Mouse (Mus musculus): ENCODE data around the gene Olfr618. TPM values are rescaled to one million over a fixed set of nuclear protein-coding genes. Genes with fewer than 3 reads are reported as not detected.

Gene Olfr618
- polyA plus RNA-seq, 1 experiment from 2014 or later: not detected

- no peaks in the 10 kb centered on the region for H3K4me1 ChIP-seq (ENCODE audit: insufficient read depth)
- ATAC-seq (no peak), DNase-seq (no peak)
- 34% methylated on average over 2 of the region's 2 CpGs for WGBS (ENCODE audit: insufficient replicate concordance)
- no peaks in the 10 kb centered on the region for H3K9me3 ChIP-seq (ENCODE audit: low read length)
- H3K4me2 ChIP-seq (ENCODE audit: low read depth, low read length): no peak overlapping the region
- H3K27me3 ChIP-seq (ENCODE audit: insufficient read depth, low read length): no peaks in the 10 kb centered on the region
- H3K9ac ChIP-seq (replicated peaks): no peak overlapping the region
- H3K36me3 ChIP-seq (replicated peaks; ENCODE audit: insufficient read depth, low read length): no peaks in the 10 kb centered on the region
- TF ChIP-seq EP300 (IDR thresholded peaks at IDR 0.05; ENCODE audit: low read depth) (no peak), CTCF (IDR thresholded peaks at IDR 0.05; ENCODE audit: low read depth) (no peak)
- H3K4me3 ChIP-seq (ENCODE audit: low read depth, low read length): no peak overlapping the region
- no peak overlapping the region for H3K27ac ChIP-seq (ENCODE audit: low read depth)
Observed at GRCm38 (mm10) chr7:103607425-103607824, 17.5 kb downstream of the Olfr618 start.

- ATAC-seq (no peak), DNase-seq (no peak)
- H3K27ac ChIP-seq (ENCODE audit: low read depth): no peak within 1 kb of the TSS
- H3K36me3 ChIP-seq (replicated peaks; ENCODE audit: insufficient read depth, low read length): no peaks in the 10 kb centered on the region
- no peak within 1 kb of the TSS for H3K4me3 ChIP-seq (ENCODE audit: low read depth, low read length)
- 60% methylated on average over 2 of the region's 2 CpGs for WGBS (ENCODE audit: insufficient replicate concordance)
- no peak within 1 kb of the TSS for H3K4me2 ChIP-seq (ENCODE audit: low read depth, low read length)
- no peak within 1 kb of the TSS for H3K9ac ChIP-seq (replicated peaks)
- H3K4me1 ChIP-seq (ENCODE audit: insufficient read depth): no peaks in the 10 kb centered on the region
- no peaks in the 10 kb centered on the region for H3K9me3 ChIP-seq (ENCODE audit: low read length)
- H3K27me3 ChIP-seq (ENCODE audit: insufficient read depth, low read length): no peaks in the 10 kb centered on the region
- TF ChIP-seq EP300 (IDR thresholded peaks at IDR 0.05; ENCODE audit: low read depth) (no peak), CTCF (IDR thresholded peaks at IDR 0.05; ENCODE audit: low read depth) (no peak)
Observed at GRCm38 (mm10) chr7:103612434-103612833, 22.5 kb downstream of the Olfr618 start, which contains the start of gene Olfr620. TSS of gene Olfr620 (minus strand) at chr7:103612534.

DNA sequence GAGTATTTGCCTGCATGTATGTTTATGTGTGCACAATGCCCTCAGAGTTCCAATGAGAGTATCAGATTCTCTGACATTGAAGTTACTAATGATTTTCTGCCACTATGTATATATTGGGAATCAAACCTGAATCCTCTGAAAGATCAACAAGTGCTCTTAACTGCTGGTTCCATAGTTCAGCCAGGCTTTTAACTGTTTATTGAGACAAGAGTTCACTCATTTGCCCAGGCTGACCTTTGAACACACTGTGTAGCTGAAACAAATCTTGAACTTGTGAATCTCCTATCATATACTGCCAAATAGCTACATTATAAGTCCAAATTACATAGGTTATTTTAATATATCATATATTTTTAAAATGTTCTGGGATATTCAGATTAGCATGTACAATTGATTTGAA is 46.9 kb downstream of the Olfr618 start:
- peak; percentile 57; the same call in 1 of the 2 replicates for ATAC-seq

GRCm38 (mm10) chr7:103642602-103643001 is 52.7 kb downstream of the Olfr618 start, which contains the start of gene Olfr622:
TSS of gene Olfr622 (minus strand) at chr7:103642702.
- H3K4me1 ChIP-seq (ENCODE audit: insufficient read depth): no peaks in the 10 kb centered on the region
- ATAC-seq (no peak), DNase-seq (no peak)
- no peaks in the 10 kb centered on the region for H3K36me3 ChIP-seq (replicated peaks; ENCODE audit: insufficient read depth, low read length)
- H3K27ac ChIP-seq (ENCODE audit: low read depth): no peak within 1 kb of the TSS
- H3K27me3 ChIP-seq (ENCODE audit: insufficient read depth, low read length): no peaks in the 10 kb centered on the region
- WGBS (ENCODE audit: insufficient replicate concordance): 68% methylated on average over 1 of the region's 1 CpGs
- no peaks in the 10 kb centered on the region for H3K9me3 ChIP-seq (ENCODE audit: low read length)
- H3K4me2 ChIP-seq (ENCODE audit: low read depth, low read length): no peak within 1 kb of the TSS
- H3K9ac ChIP-seq (replicated peaks): no peak within 1 kb of the TSS
- no peak within 1 kb of the TSS for H3K4me3 ChIP-seq (ENCODE audit: low read depth, low read length)
- TF ChIP-seq EP300 (IDR thresholded peaks at IDR 0.05; ENCODE audit: low read depth): no peak
- no peak for TF ChIP-seq CTCF (IDR thresholded peaks at IDR 0.05; ENCODE audit: low read depth)

More for the DNA sequence above, 46.9 kb downstream of the Olfr618 start:
- Histone ChIP-seq H3K4me3 (ENCODE audit: low read depth, low read length) (no peak overlapping the region), H3K27me3 (ENCODE audit: insufficient read depth, low read length) (no peaks in the 10 kb centered on the region), H3K4me1 (ENCODE audit: insufficient read depth) (no peaks in the 10 kb centered on the region), H3K9me3 (ENCODE audit: low read length) (no peaks in the 10 kb centered on the region), H3K4me2 (ENCODE audit: low read depth, low read length) (no peak overlapping the region), H3K9ac (replicated peaks) (no peak overlapping the region), H3K27ac (ENCODE audit: low read depth) (no peak overlapping the region), H3K36me3 (replicated peaks; ENCODE audit: insufficient read depth, low read length) (no peaks in the 10 kb centered on the region)
- TF ChIP-seq EP300 (IDR thresholded peaks at IDR 0.05; ENCODE audit: low read depth) (no peak), CTCF (IDR thresholded peaks at IDR 0.05; ENCODE audit: low read depth) (no peak)
- DNase-seq: no peak

DNA sequence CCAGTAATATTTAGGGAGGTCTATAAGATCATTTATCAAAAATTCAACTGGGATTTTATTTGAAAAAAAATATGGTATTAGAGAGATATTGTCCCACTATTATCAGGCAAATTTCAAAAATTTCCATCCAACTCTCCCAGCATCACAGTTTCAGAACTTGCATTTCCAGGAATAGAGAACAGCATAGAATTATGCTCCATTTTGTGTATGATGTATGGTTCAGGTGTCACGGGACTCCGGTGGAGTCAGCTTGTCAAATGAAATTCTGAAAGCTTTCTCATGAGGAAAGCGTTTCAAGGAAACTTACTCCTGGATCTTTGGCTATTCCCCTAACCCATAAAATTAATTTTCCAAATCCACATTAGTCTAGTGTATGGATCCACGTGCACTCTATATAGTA is 54.2 kb downstream of the Olfr618 start:
- no peak overlapping the region for H3K9ac ChIP-seq (replicated peaks)
- no peaks in the 10 kb centered on the region for H3K27me3 ChIP-seq (ENCODE audit: insufficient read depth, low read length)

More for the DNA sequence above, 54.2 kb downstream of the Olfr618 start:
- no peak for DNase-seq
- Histone ChIP-seq H3K4me1 (ENCODE audit: insufficient read depth) (no peaks in the 10 kb centered on the region), H3K36me3 (replicated peaks; ENCODE audit: insufficient read depth, low read length) (no peaks in the 10 kb centered on the region), H3K4me3 (ENCODE audit: low read depth, low read length) (no peak overlapping the region), H3K9me3 (ENCODE audit: low read length) (no peaks in the 10 kb centered on the region), H3K27ac (ENCODE audit: low read depth) (no peak overlapping the region), H3K4me2 (ENCODE audit: low read depth, low read length) (no peak overlapping the region)
- WGBS (ENCODE audit: insufficient replicate concordance): 79% methylated on average over 4 of the region's 4 CpGs
- TF ChIP-seq CTCF (IDR thresholded peaks at IDR 0.05; ENCODE audit: low read depth) (no peak), EP300 (IDR thresholded peaks at IDR 0.05; ENCODE audit: low read depth) (no peak)
- no peak for ATAC-seq

Small RNAs within 50 kb of the gene (microRNA-seq; reads per million reads assigned to microRNA genes)
- gene Gm26506: not detected

Other genes starting within 250 kb of the Olfr618 start
- gene Olfr600, start 240.4 kb upstream of the Olfr618 start, polyA plus RNA-seq (2015; fragmentation: Nextera tagmentation; extraction: Ambion mirVana): not detected in 2 replicates
- not detected in 2 replicates for gene Olfr601, start 227.4 kb upstream of the Olfr618 start, polyA plus RNA-seq (2015; fragmentation: Nextera tagmentation; extraction: Ambion mirVana)
- not detected in 2 replicates for gene Olfr603, start 203.9 kb upstream of the Olfr618 start, polyA plus RNA-seq (2015; fragmentation: Nextera tagmentation; extraction: Ambion mirVana)
- not detected in 2 replicates for gene Usp17lc, start 175.0 kb upstream of the Olfr618 start, polyA plus RNA-seq (2015; fragmentation: Nextera tagmentation; extraction: Ambion mirVana)
- gene Olfr605, start 144.7 kb upstream of the Olfr618 start, polyA plus RNA-seq (2015; fragmentation: Nextera tagmentation; extraction: Ambion mirVana): not detected in 2 replicates
- gene Olfr606, start 141.1 kb upstream of the Olfr618 start, polyA plus RNA-seq (2015; fragmentation: Nextera tagmentation; extraction: Ambion mirVana): not detected in 2 replicates
- not detected in 2 replicates for gene Olfr607, start 126.0 kb upstream of the Olfr618 start, polyA plus RNA-seq (2015; fragmentation: Nextera tagmentation; extraction: Ambion mirVana)
- gene Olfr608, start 120.2 kb upstream of the Olfr618 start, polyA plus RNA-seq (2015; fragmentation: Nextera tagmentation; extraction: Ambion mirVana): not detected in 2 replicates
- not detected in 2 replicates for gene Olfr609, start 92.0 kb upstream of the Olfr618 start, polyA plus RNA-seq (2015; fragmentation: Nextera tagmentation; extraction: Ambion mirVana)
- gene Olfr610, start 78.0 kb upstream of the Olfr618 start, polyA plus RNA-seq (2015; fragmentation: Nextera tagmentation; extraction: Ambion mirVana): not detected in 2 replicates
- not detected in 2 replicates for gene Olfr611, start 69.3 kb upstream of the Olfr618 start, polyA plus RNA-seq (2015; fragmentation: Nextera tagmentation; extraction: Ambion mirVana)
- gene Olfr612, start 47.4 kb upstream of the Olfr618 start, polyA plus RNA-seq (2015; fragmentation: Nextera tagmentation; extraction: Ambion mirVana): not detected in 2 replicates
- not detected in 2 replicates for gene Olfr613, start 42.0 kb upstream of the Olfr618 start, polyA plus RNA-seq (2015; fragmentation: Nextera tagmentation; extraction: Ambion mirVana)
- gene Olfr615, start 34.0 kb upstream of the Olfr618 start, polyA plus RNA-seq (2015; fragmentation: Nextera tagmentation; extraction: Ambion mirVana): not detected in 2 replicates
- gene Olfr616, start 21.0 kb upstream of the Olfr618 start, polyA plus RNA-seq (2015; fragmentation: Nextera tagmentation; extraction: Ambion mirVana): not detected in 2 replicates
- not detected in 2 replicates for gene Olfr617, start 17.0 kb upstream of the Olfr618 start, polyA plus RNA-seq (2015; fragmentation: Nextera tagmentation; extraction: Ambion mirVana)
- gene Olfr619, start 10.5 kb downstream of the Olfr618 start, polyA plus RNA-seq (2015; fragmentation: Nextera tagmentation; extraction: Ambion mirVana): not detected in 2 replicates
- not detected in 2 replicates for gene Olfr620, start 22.4 kb downstream of the Olfr618 start, polyA plus RNA-seq (2015; fragmentation: Nextera tagmentation; extraction: Ambion mirVana)
- not detected in 2 replicates for gene Olfr622, start 52.6 kb downstream of the Olfr618 start, polyA plus RNA-seq (2015; fragmentation: Nextera tagmentation; extraction: Ambion mirVana)
- gene Olfr623, start 73.6 kb downstream of the Olfr618 start, polyA plus RNA-seq (2015; fragmentation: Nextera tagmentation; extraction: Ambion mirVana): not detected in 2 replicates
- gene Olfr624, start 81.1 kb downstream of the Olfr618 start, polyA plus RNA-seq (2015; fragmentation: Nextera tagmentation; extraction: Ambion mirVana): 0.01 TPM in 1 of 2 replicates, not detected in the other
- not detected in 2 replicates for gene Olfr625-ps1, start 92.6 kb downstream of the Olfr618 start, polyA plus RNA-seq (2015; fragmentation: Nextera tagmentation; extraction: Ambion mirVana)
- gene Olfr243, start 124.6 kb downstream of the Olfr618 start, polyA plus RNA-seq (2015; fragmentation: Nextera tagmentation; extraction: Ambion mirVana): not detected in 2 replicates
- gene Olfr628, start 140.3 kb downstream of the Olfr618 start, polyA plus RNA-seq (2015; fragmentation: Nextera tagmentation; extraction: Ambion mirVana): not detected in 2 replicates
- gene Olfr629, start 154.8 kb downstream of the Olfr618 start, polyA plus RNA-seq (2015; fragmentation: Nextera tagmentation; extraction: Ambion mirVana): 0.07 and 0.09 TPM in 2 replicates
- gene Olfr630, start 167.2 kb downstream of the Olfr618 start, polyA plus RNA-seq (2015; fragmentation: Nextera tagmentation; extraction: Ambion mirVana): not detected in 2 replicates
- 0.04 TPM in 1 of 2 replicates, not detected in the other for gene Olfr69, start 181.5 kb downstream of the Olfr618 start, polyA plus RNA-seq (2015; fragmentation: Nextera tagmentation; extraction: Ambion mirVana)
- gene Olfr68, start 189.6 kb downstream of the Olfr618 start, polyA plus RNA-seq (2015; fragmentation: Nextera tagmentation; extraction: Ambion mirVana): not detected in 2 replicates
- gene Olfr67, start 201.7 kb downstream of the Olfr618 start, polyA plus RNA-seq (2015; fragmentation: Nextera tagmentation; extraction: Ambion mirVana): 0.02 TPM in 1 of 2 replicates, not detected in the other
- 16,738 and 17,184 TPM in 2 replicates for gene Hbb-bt, start 223.9 kb downstream of the Olfr618 start, polyA plus RNA-seq (2015; fragmentation: Nextera tagmentation; extraction: Ambion mirVana)
- gene Hbb-bs, start 238.0 kb downstream of the Olfr618 start, polyA plus RNA-seq (2015; fragmentation: Nextera tagmentation; extraction: Ambion mirVana): 51,353 and 55,260 TPM in 2 replicates

All from liver, postnatal 0 days (tissue).